In genomic region chr17:29178503-29179059, GRCm38 (mm10) we compare ENCODE assay signal across 27 mouse cellular contexts. TPM values are rescaled to one million over a fixed set of nuclear protein-coding genes. Genes with fewer than 3 reads are reported as not detected.
DNase-seq lines count a peak whose midpoint lies in the region; ATAC-seq and TF ChIP-seq lines count a peak whose summit lies in the region.
"Had no signal": no experiment of that assay in that cellular context is flagged by ENCODE, and none has a peak within 500 bp of the region (broad histone marks: within the 10 kb centered on the region; RNA-seq: fewer than 3 reads in every experiment).

No protein-coding gene starts in this region.

- H3K27me3 ChIP-seq in heart, embryonic 12.5 days (replicated peaks) = no peaks in the 10 kb centered on the region
- no peaks in the 10 kb centered on the region for H3K27me3 ChIP-seq in liver, postnatal 0 days (ENCODE audit: insufficient read depth, low read length)
- peaks cover 9% of the 10 kb centered on the region; the same call in 1 of the 2 replicates for H3K27me3 ChIP-seq in liver, embryonic 12.5 days (replicated peaks)
- peaks cover 6% of the 10 kb centered on the region; the same call in 1 of the 2 replicates for H3K27me3 ChIP-seq in E14TG2a.4 (ENCODE audit: insufficient read depth, low read length)
- H3K27me3 ChIP-seq: embryonic facial prominence, embryonic 13.5 days had no signal

- peaks cover 53% of the 10 kb centered on the region for H3K4me1 ChIP-seq in heart, embryonic 12.5 days (replicated peaks)
- H3K4me1 ChIP-seq in liver, postnatal 0 days (ENCODE audit: insufficient read depth) = 0 out of 2 replicates have a peak, but pooled peaks cover 3% of the 10 kb centered on the region
- peaks cover 6% of the 10 kb centered on the region for H3K4me1 ChIP-seq in liver, embryonic 12.5 days
- H3K4me1 ChIP-seq in E14TG2a.4 (replicated peaks; ENCODE audit: low read depth, low read length) = peaks cover 44% of the 10 kb centered on the region

- H3K27ac ChIP-seq in heart, embryonic 12.5 days (ENCODE audit: poor library complexity, severe bottlenecking) = peak overlapping the region; percentile 16; the same call in 1 of the 2 replicates
- H3K27ac ChIP-seq in liver, postnatal 0 days (ENCODE audit: low read depth) = no peak overlapping the region
- no peak overlapping the region for H3K27ac ChIP-seq in liver, embryonic 12.5 days
- H3K27ac ChIP-seq: embryonic facial prominence, embryonic 13.5 days; forebrain, embryonic 12.5 days; limb, embryonic 12.5 days had no signal

- H3K4me2 ChIP-seq in heart, embryonic 12.5 days = no peak overlapping the region
- H3K4me2 ChIP-seq in liver, postnatal 0 days (ENCODE audit: low read depth, low read length) = no peak overlapping the region
- no peak overlapping the region for H3K4me2 ChIP-seq in liver, embryonic 12.5 days
- H3K4me2 ChIP-seq: embryonic facial prominence, embryonic 13.5 days; forebrain, embryonic 12.5 days; limb, embryonic 12.5 days had no signal

- no peak for ATAC-seq in heart, embryonic 12.5 days (ENCODE audit: insufficient number of reproducible peaks, low FRiP score)
- ATAC-seq in liver, postnatal 0 days = no peak
- ATAC-seq in liver, embryonic 12.5 days = no peak
- ATAC-seq: inflammation-experienced regulatory T-cells, adult 6 months had no signal

- no peak for DNase-seq in heart, postnatal 36 days
- DNase-seq in liver, postnatal 0 days = peak; percentile 35
- peak; percentile 59 for DNase-seq in A20 (ENCODE audit: low read depth, low spot score)
- DNase-seq in frontal cortex, postnatal 36 days (ENCODE audit: low spot score in 2 of 2) = no peak
- no peak for DNase-seq in cerebellum, postnatal 14 days
- DNase-seq: adrenal gland, postnatal 14 days; cerebellum, adult 11 months; cerebellum, adult 9-10 months; embryo, embryonic 11 days; gastrocnemius, postnatal 25 days; heart, adult 11 months; kidney, adult 11 months; kidney, postnatal 14 days; lung, postnatal 4 days; midbrain, embryonic 14.5 days; right cerebral cortex, adult 18-20 months had no signal

- no peak overlapping the region for H3K4me3 ChIP-seq in heart, embryonic 12.5 days
- no peak overlapping the region for H3K4me3 ChIP-seq in liver, postnatal 0 days (ENCODE audit: low read depth, low read length)
- H3K4me3 ChIP-seq in liver, embryonic 12.5 days = no peak overlapping the region
- no peak overlapping the region for H3K4me3 ChIP-seq in E14TG2a.4 (replicated peaks; ENCODE audit: low read length)
- H3K4me3 ChIP-seq: embryonic facial prominence, embryonic 13.5 days; forebrain, embryonic 12.5 days; limb, embryonic 12.5 days; megakaryocyte, embryonic 14.5 days had no signal

- peak overlapping the region; percentile 47; the same call in 1 of the 2 replicates for H3K9ac ChIP-seq in heart, embryonic 12.5 days
- H3K9ac ChIP-seq in liver, postnatal 0 days (replicated peaks) = no peak overlapping the region
- no peak overlapping the region for H3K9ac ChIP-seq in liver, embryonic 12.5 days
- H3K9ac ChIP-seq: embryonic facial prominence, embryonic 13.5 days; forebrain, embryonic 12.5 days; limb, embryonic 12.5 days had no signal

- no peak for TF ChIP-seq CTCF in liver, postnatal 0 days (IDR thresholded peaks at IDR 0.05; ENCODE audit: low read depth)
- TF ChIP-seq CTCF in E14TG2a.4 (conservative IDR thresholded peaks at IDR 0.05; ENCODE audit: low read length) = 0 out of 2 replicates have a peak, but pooled peaks have one; percentile 4

- intact Hi-C loops in heart, postnatal 36 days (cut with DNase I) = loop anchor here (5.0 kb wide), 1 partner anchor 334 kb away; no protein-coding TSS in a partner anchor

- H3K9me3 ChIP-seq in heart, embryonic 12.5 days (replicated peaks) = no peaks in the 10 kb centered on the region
- no peaks in the 10 kb centered on the region for H3K9me3 ChIP-seq in liver, postnatal 0 days (ENCODE audit: low read length)
- H3K9me3 ChIP-seq in liver, embryonic 12.5 days (replicated peaks) = no peaks in the 10 kb centered on the region
- H3K9me3 ChIP-seq in E14TG2a.4 (ENCODE audit: low read length) = no peaks in the 10 kb centered on the region
- H3K9me3 ChIP-seq: embryonic facial prominence, embryonic 13.5 days; forebrain, embryonic 12.5 days; limb, embryonic 12.5 days; megakaryocyte, embryonic 14.5 days had no signal

- no peaks in the 10 kb centered on the region for H3K36me3 ChIP-seq in heart, embryonic 12.5 days
- H3K36me3 ChIP-seq in liver, postnatal 0 days (replicated peaks; ENCODE audit: insufficient read depth, low read length) = no peaks in the 10 kb centered on the region
- H3K36me3 ChIP-seq in liver, embryonic 12.5 days = no peaks in the 10 kb centered on the region
- peaks cover 19% of the 10 kb centered on the region; the same call in 1 of the 2 replicates for H3K36me3 ChIP-seq in E14TG2a.4 (ENCODE audit: insufficient read depth, low read length)
- H3K36me3 ChIP-seq: embryonic facial prominence, embryonic 13.5 days; forebrain, embryonic 12.5 days; limb, embryonic 12.5 days had no signal

- TF ChIP-seq EP300 in liver, postnatal 0 days (IDR thresholded peaks at IDR 0.05; ENCODE audit: low read depth) = no peak

- 67% methylated on average over 9 of the region's 9 CpGs for WGBS in heart, embryonic 12.5 days
- WGBS in liver, postnatal 0 days (ENCODE audit: insufficient replicate concordance) = 74% methylated on average over 9 of the region's 9 CpGs
- 64% methylated on average over 9 of the region's 9 CpGs for WGBS in liver, embryonic 12.5 days (ENCODE audit: insufficient replicate concordance)

RNA-seq across cellular contexts. Expression of gene Cpne5, which starts 59.4 kb away (rescaled TPM):
- 20.4 and 24.1 TPM in 2 replicates for polyA plus RNA-seq in heart, embryonic 12.5 days (2016; fragmentation: Nextera tagmentation; extraction: Ambion mirVana)
- 1 to 10 TPM; 2.8 to 4.6 TPM for total RNA-seq in heart, postnatal 36 days (2021)
- 0.33 and 0.46 TPM in 2 replicates for polyA plus RNA-seq in liver, postnatal 0 days (2015; fragmentation: Nextera tagmentation; extraction: Ambion mirVana)
- polyA plus RNA-seq in liver, embryonic 12.5 days (2016; fragmentation: Nextera tagmentation; extraction: Ambion mirVana) = 0.18 and 0.33 TPM in 2 replicates
- total RNA-seq: gastrocnemius, adult 18-20 months; liver, adult 2 months; monocyte, adult 5-6 weeks had no signal
- polyA plus RNA-seq: liver, adult 2 months had no signal

Comparison
In these comparisons a context has a peak if more than half of its experiments do, and no peak if none do; other contexts are left out.
1. DNase-seq: peak in liver, postnatal 0 days (single experiment) and A20 (single experiment); none in heart, postnatal 36 days (0 of 2), frontal cortex, postnatal 36 days (0 of 2) and cerebellum, postnatal 14 days (0 of 2).
2. RNA of gene Cpne5, which starts 59.4 kb away (polyA plus RNA-seq): 20.4 to 24.1 TPM in heart, embryonic 12.5 days; 0.33 to 0.46 TPM in liver, postnatal 0 days and 0.18 to 0.33 TPM in liver, embryonic 12.5 days; every median in the first group is over 10 times any median in the second.